Mouse (Mus musculus) thymus, adult 2 months (tissue): ENCODE results near the gene Tmprss9.

Source experiments
- CTCF ChIP-seq: fragments of 200-500 bp; IDR thresholded peaks from 2 replicates; pipeline ENCODE4 v1.5.1; 2012; ENCODE audit warnings: mild to moderate bottlenecking, control low read depth, low read length, moderate library complexity, borderline replicate concordance; ENCODE audit not compliant: control insufficient read depth, poor library complexity, insufficient read depth; ENCODE audit errors: extremely low read depth
- POLR2A ChIP-seq: fragments of 200-500 bp; IDR thresholded peaks from 2 replicates; pipeline ENCODE4 v1.6.1; 2012; ENCODE audit warnings: mild to moderate bottlenecking, low read length, control low read depth, moderate library complexity; ENCODE audit not compliant: control insufficient read depth, poor library complexity, insufficient read depth; ENCODE audit errors: extremely low read depth

GRCm38 (mm10) chr10:80925472-80925871 is 53.8 kb downstream of the Tmprss9 start:
- TF ChIP-seq POLR2A: no peak
- no peak for TF ChIP-seq CTCF
